Mouse (Mus musculus): Measurements from ENCODE around the gene Idh3a. TPM values are rescaled to one million over a fixed set of nuclear protein-coding genes. Genes with fewer than 3 reads are reported as not detected.
A peak's percentile ranks its signal among the peaks of the same experiment; 100 is the strongest.

Idh3a gene
- polyA plus RNA-seq, 1 experiment from 2014 or later: 123 TPM

DNA sequence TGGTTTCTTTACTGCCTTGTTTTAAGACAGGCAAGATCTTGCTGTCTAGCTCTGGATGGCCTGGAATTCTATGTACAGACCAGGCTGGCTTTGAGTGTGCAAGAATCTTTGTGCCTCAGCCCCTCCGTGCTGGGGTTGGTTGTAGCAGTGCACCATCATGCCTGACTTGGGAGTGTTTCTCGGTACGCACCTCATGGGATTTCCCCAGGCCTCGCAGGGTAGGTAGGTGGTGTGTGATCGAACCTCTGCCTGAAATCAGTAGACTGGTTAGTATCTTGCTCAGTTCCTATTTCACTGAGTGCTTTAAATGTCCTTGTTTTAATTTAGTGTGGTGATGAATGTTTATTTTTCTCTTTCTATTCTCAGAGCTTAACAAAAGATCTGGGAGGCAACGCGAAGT is 16.8 kb downstream of the Idh3a start:
- H3K27me3 ChIP-seq (ENCODE audit: control insufficient read depth, insufficient read depth, low read length): no peaks in the 10 kb centered on the region
- no peak overlapping the region for H3K4me2 ChIP-seq (ENCODE audit: low read depth, low read length, severe bottlenecking)
- DNase-seq (ENCODE audit: low spot score): no peak
- WGBS: 63% methylated on average over 7 of the region's 7 CpGs
- H3K36me3 ChIP-seq (ENCODE audit: control insufficient read depth, insufficient read depth, low read length): no peaks in the 10 kb centered on the region; the same call in 1 of the 2 replicates
- H3K4me3 ChIP-seq (ENCODE audit: low read depth, low read length): no peak overlapping the region
- H3K9ac ChIP-seq (ENCODE audit: low read length): no peak overlapping the region
- H3K27ac ChIP-seq (ENCODE audit: low read depth, low read length): no peak overlapping the region
- ATAC-seq (replicated peaks; ENCODE audit: low FRiP score): no peak
- H3K9me3 ChIP-seq (ENCODE audit: control insufficient read depth, low read length): no peaks in the 10 kb centered on the region
- no peaks in the 10 kb centered on the region for H3K4me1 ChIP-seq (replicated peaks; ENCODE audit: control insufficient read depth, insufficient read depth, low read length)

DNA sequence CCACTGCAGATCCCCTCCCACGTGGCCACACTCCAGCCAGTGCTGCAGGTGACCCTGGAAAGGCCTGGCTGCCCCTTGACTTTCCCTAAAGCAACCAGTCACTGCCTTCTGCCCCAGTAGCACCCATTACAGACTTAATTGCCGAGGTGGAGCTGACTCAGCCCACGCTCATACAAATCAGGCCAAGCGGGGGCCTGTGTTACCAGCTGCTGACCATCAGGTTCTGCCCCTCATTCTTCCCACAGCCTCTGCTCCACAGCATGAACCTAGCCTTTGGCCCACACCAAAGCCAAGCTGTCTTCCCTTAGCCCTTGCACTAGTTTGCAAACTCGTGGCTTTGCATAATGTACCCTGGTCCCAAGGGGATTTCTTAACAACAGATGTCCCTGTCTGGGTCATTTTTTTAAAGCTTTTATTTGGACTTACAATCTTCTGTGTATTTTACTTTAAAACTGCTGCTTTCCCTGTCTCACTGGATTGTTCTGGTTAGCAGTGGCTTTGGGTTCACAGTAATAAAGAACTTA is 18.1 kb downstream of the Idh3a start:
- Histone ChIP-seq H3K4me3 (ENCODE audit: low read depth, low read length) (no peak overlapping the region), H3K27ac (ENCODE audit: low read depth, low read length) (no peak overlapping the region), H3K36me3 (ENCODE audit: control insufficient read depth, insufficient read depth, low read length) (no peaks in the 10 kb centered on the region; the same call in 1 of the 2 replicates), H3K4me1 (replicated peaks; ENCODE audit: control insufficient read depth, insufficient read depth, low read length) (no peaks in the 10 kb centered on the region), H3K4me2 (ENCODE audit: low read depth, low read length, severe bottlenecking) (no peak overlapping the region), H3K9me3 (ENCODE audit: control insufficient read depth, low read length) (no peaks in the 10 kb centered on the region), H3K9ac (ENCODE audit: low read length) (no peak overlapping the region), H3K27me3 (ENCODE audit: control insufficient read depth, insufficient read depth, low read length) (no peaks in the 10 kb centered on the region)
- WGBS: 88% methylated on average over 5 of the region's 5 CpGs
- ATAC-seq (replicated peaks; ENCODE audit: low FRiP score) (no peak), DNase-seq (ENCODE audit: low spot score) (no peak)

DNA sequence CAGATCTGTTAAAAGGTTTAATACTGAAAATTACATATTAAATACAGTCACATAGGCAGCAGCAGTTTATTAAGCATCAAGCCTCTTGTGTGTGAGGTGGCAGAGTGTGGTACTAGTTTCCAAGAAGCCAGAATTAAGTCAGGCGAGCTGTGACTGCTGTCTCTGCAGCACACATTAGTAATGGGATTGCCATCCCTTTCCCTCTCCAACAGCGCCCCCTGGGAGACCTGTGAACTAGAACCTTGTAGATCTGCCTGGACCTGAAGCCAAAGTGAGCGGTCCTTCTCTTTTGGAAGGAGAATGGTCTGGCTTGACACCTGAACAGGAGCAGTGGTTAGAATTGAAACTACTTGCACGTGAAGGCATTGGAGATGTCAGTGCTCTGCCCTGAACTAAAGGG is 18.8 kb downstream of the Idh3a start:
- H3K9ac ChIP-seq (ENCODE audit: low read length): no peak overlapping the region
- no peak overlapping the region for H3K4me2 ChIP-seq (ENCODE audit: low read depth, low read length, severe bottlenecking)
- 60% methylated on average over 4 of the region's 4 CpGs for WGBS
- no peaks in the 10 kb centered on the region; the same call in 1 of the 2 replicates for H3K36me3 ChIP-seq (ENCODE audit: control insufficient read depth, insufficient read depth, low read length)
- no peaks in the 10 kb centered on the region for H3K4me1 ChIP-seq (replicated peaks; ENCODE audit: control insufficient read depth, insufficient read depth, low read length)
- peak; percentile 69 for DNase-seq (ENCODE audit: low spot score)
- H3K4me3 ChIP-seq (ENCODE audit: low read depth, low read length): no peak overlapping the region
- ATAC-seq (replicated peaks; ENCODE audit: low FRiP score): no peak
- H3K9me3 ChIP-seq (ENCODE audit: control insufficient read depth, low read length): no peaks in the 10 kb centered on the region
- H3K27ac ChIP-seq (ENCODE audit: low read depth, low read length): no peak overlapping the region
- no peaks in the 10 kb centered on the region for H3K27me3 ChIP-seq (ENCODE audit: control insufficient read depth, insufficient read depth, low read length)

DNA sequence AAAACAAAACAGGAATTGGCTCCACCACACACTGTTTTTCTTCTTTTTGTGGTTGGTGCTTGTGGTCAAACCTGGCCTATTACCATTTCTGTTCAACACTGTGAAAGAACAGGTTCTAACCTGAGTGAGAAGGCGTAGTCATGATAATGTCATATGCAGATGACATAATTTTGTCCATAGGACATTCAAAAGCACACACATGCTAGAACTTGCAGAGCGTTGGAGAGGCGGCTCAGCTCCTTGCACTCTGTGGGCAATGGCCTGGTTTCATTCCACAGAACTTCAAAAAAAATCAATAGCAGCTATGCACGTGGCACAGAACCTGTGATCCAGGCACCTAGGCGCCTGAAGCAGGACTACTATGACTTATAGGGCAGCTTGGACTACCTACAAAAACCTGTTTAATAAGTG is 26.7 kb downstream of the Idh3a start:
- 76% methylated on average over 5 of the region's 5 CpGs for WGBS
- Histone ChIP-seq H3K4me2 (ENCODE audit: low read depth, low read length, severe bottlenecking) (no peak overlapping the region), H3K9me3 (ENCODE audit: control insufficient read depth, low read length) (no peaks in the 10 kb centered on the region), H3K4me1 (replicated peaks; ENCODE audit: control insufficient read depth, insufficient read depth, low read length) (no peaks in the 10 kb centered on the region), H3K36me3 (ENCODE audit: control insufficient read depth, insufficient read depth, low read length) (no peaks in the 10 kb centered on the region), H3K27ac (ENCODE audit: low read depth, low read length) (no peak overlapping the region), H3K4me3 (ENCODE audit: low read depth, low read length) (no peak overlapping the region), H3K9ac (ENCODE audit: low read length) (no peak overlapping the region), H3K27me3 (ENCODE audit: control insufficient read depth, insufficient read depth, low read length) (no peaks in the 10 kb centered on the region)
- DNase-seq (ENCODE audit: low spot score) (no peak), ATAC-seq (replicated peaks; ENCODE audit: low FRiP score) (no peak)

DNA sequence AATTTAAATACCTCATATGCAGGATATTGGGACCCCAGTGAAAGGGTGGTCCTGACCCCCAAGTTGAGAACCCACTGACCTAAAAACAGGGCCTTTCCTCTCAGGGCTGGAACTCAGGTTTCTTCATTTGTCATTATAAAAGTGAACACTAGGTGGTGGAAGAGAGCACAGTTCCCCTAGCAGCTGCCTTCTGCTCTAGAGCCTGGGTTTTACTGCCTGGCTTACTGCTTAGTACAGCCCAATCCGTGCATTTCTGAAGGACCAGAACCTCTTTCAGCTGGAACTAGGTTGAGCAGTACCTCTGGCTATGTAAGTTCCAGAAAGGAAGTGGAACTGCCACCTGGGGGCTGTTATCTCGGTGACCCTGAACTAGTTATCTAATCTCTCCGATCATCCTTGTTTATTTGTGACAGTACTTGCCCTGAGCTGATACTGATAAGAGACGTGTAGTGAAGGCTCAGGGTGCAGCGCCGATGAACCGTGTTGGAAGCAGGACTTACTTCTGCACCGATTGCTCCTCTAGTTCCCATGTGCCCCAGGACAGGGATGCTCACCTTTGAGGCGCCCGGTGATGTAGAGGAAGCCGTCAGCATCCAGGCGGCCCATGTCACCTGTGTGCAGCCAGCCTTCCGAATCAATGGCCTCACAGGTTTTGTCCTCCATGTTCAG is 28.2 kb downstream of the Idh3a start:
- no peaks in the 10 kb centered on the region for H3K4me1 ChIP-seq (replicated peaks; ENCODE audit: control insufficient read depth, insufficient read depth, low read length)
- DNase-seq (ENCODE audit: low spot score): no peak
- H3K9ac ChIP-seq (ENCODE audit: low read length): no peak overlapping the region
- H3K27ac ChIP-seq (ENCODE audit: low read depth, low read length): no peak overlapping the region
- no peak overlapping the region for H3K4me3 ChIP-seq (ENCODE audit: low read depth, low read length)
- H3K27me3 ChIP-seq (ENCODE audit: control insufficient read depth, insufficient read depth, low read length): no peaks in the 10 kb centered on the region
- ATAC-seq (replicated peaks; ENCODE audit: low FRiP score): no peak
- no peaks in the 10 kb centered on the region for H3K9me3 ChIP-seq (ENCODE audit: control insufficient read depth, low read length)
- 75% methylated on average over 13 of the region's 13 CpGs for WGBS
- no peak overlapping the region for H3K4me2 ChIP-seq (ENCODE audit: low read depth, low read length, severe bottlenecking)
- H3K36me3 ChIP-seq (ENCODE audit: control insufficient read depth, insufficient read depth, low read length): no peaks in the 10 kb centered on the region

DNA sequence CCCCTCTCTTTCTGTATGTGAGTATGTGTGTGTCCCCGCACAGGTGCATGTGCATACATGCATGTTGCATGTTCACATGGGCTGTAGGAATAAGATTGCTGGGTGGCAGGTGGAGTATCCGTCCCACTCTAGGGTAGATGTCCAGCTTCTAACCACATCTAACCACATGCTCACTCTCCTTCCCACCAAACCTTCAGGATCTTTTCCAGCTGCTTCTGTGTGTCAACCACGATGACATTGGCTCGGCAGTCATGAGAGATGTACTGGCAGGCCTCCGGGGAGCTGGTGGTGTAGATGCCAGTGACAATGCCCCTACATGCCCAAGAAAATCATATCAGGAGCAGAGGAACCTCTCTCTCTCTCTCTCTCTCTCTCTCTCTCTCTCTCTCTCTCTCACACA is 41.1 kb downstream of the Idh3a start:
- DNase-seq (ENCODE audit: low spot score): no peak
- WGBS: 94% methylated on average over 5 of the region's 5 CpGs
- H3K4me2 ChIP-seq (ENCODE audit: low read depth, low read length, severe bottlenecking): no peak overlapping the region
- no peak overlapping the region for H3K4me3 ChIP-seq (ENCODE audit: low read depth, low read length)
- no peaks in the 10 kb centered on the region for H3K4me1 ChIP-seq (replicated peaks; ENCODE audit: control insufficient read depth, insufficient read depth, low read length)
- H3K9me3 ChIP-seq (ENCODE audit: control insufficient read depth, low read length): no peaks in the 10 kb centered on the region
- H3K27ac ChIP-seq (ENCODE audit: low read depth, low read length): no peak overlapping the region
- no peak overlapping the region for H3K9ac ChIP-seq (ENCODE audit: low read length)
- H3K27me3 ChIP-seq (ENCODE audit: control insufficient read depth, insufficient read depth, low read length): no peaks in the 10 kb centered on the region
- no peaks in the 10 kb centered on the region for H3K36me3 ChIP-seq (ENCODE audit: control insufficient read depth, insufficient read depth, low read length)
- ATAC-seq (replicated peaks; ENCODE audit: low FRiP score): no peak

DNA sequence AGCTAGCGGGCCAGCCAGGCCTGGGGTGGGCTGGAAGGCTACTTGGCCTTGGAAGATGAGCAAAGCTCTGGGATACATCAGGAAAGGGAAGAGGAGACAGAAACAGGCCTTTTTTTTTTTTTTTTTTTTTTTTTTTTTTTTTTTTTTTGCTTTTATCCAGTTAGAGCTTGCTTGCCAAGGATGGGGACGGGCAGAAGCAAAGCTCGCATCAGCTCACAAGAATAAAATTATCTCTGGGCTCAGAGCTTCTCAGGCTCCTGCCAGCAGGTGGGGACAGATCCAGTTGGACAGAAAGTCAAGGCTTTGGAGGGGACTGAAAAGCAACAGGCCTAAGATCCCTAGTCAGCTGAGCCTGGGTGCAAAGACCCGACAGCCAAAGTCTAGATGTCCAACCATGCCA is 42.6 kb downstream of the Idh3a start:
- Histone ChIP-seq H3K27ac (ENCODE audit: low read depth, low read length) (no peak overlapping the region), H3K4me2 (ENCODE audit: low read depth, low read length, severe bottlenecking) (no peak overlapping the region), H3K4me1 (replicated peaks; ENCODE audit: control insufficient read depth, insufficient read depth, low read length) (no peaks in the 10 kb centered on the region), H3K9ac (ENCODE audit: low read length) (no peak overlapping the region), H3K36me3 (ENCODE audit: control insufficient read depth, insufficient read depth, low read length) (no peaks in the 10 kb centered on the region), H3K4me3 (ENCODE audit: low read depth, low read length) (no peak overlapping the region), H3K9me3 (ENCODE audit: control insufficient read depth, low read length) (no peaks in the 10 kb centered on the region), H3K27me3 (ENCODE audit: control insufficient read depth, insufficient read depth, low read length) (no peaks in the 10 kb centered on the region)
- ATAC-seq (replicated peaks; ENCODE audit: low FRiP score) (no peak), DNase-seq (ENCODE audit: low spot score) (no peak)
- WGBS: 87% methylated on average over 4 of the region's 4 CpGs

DNA sequence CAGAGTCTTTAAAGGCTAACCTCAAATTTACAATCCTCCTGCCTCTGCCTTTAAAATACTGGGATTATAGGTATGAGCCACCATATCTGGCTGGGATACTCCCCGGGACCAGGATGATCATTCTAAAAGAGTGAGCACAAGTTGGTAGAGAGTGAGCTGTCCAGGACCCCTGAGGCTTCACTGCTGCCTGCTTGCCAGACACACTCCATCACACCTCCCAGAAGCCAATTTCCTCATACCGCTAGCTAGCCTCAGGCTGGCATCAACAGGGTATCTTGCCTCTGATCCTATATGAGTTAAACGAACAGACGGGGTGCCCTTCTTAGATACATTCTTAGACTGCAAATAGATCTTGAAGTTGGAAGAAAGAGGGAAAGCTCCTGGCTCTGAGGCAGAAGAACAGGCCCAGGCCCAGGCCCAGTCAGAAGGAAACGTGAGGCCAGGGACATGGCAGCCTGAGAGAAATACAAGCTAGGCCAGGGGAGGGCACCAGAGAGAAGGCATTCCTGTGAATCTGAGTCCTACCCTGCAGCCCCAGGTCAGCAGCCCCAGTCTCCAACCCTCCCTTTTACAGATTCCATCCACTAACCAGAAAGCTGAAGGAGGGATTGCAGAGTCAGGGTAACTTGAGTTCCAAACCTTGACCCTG is 43.6 kb downstream of the Idh3a start:
- DNase-seq (ENCODE audit: low spot score) (no peak), ATAC-seq (replicated peaks; ENCODE audit: low FRiP score) (no peak)
- WGBS: 75% methylated on average over 5 of the region's 5 CpGs
- Histone ChIP-seq H3K4me1 (replicated peaks; ENCODE audit: control insufficient read depth, insufficient read depth, low read length) (no peaks in the 10 kb centered on the region), H3K9me3 (ENCODE audit: control insufficient read depth, low read length) (no peaks in the 10 kb centered on the region), H3K27ac (ENCODE audit: low read depth, low read length) (no peak overlapping the region), H3K9ac (ENCODE audit: low read length) (no peak overlapping the region), H3K4me3 (ENCODE audit: low read depth, low read length) (no peak overlapping the region), H3K36me3 (ENCODE audit: control insufficient read depth, insufficient read depth, low read length) (no peaks in the 10 kb centered on the region), H3K27me3 (ENCODE audit: control insufficient read depth, insufficient read depth, low read length) (no peaks in the 10 kb centered on the region), H3K4me2 (ENCODE audit: low read depth, low read length, severe bottlenecking) (no peak overlapping the region)

DNA sequence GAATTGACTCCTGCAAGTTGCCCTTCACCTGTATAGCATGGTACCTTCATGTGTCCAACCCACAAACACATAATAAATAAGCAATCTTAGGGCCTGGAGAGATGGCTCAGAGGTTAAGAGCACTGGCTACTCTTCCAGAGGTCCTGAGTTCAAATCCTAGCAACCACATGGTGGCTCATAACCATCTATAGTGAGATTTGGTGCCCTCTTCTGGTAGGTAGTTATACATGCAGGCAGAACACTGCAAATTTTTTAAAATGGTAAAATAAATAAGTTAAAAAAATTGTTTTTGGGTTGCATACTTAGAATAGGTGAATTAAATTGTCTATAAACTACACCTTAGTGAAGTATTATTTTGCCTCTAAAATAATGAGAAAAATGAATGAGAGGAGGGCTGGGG is 44.8 kb downstream of the Idh3a start:
- no peaks in the 10 kb centered on the region for H3K27me3 ChIP-seq (ENCODE audit: control insufficient read depth, insufficient read depth, low read length)

More for the DNA sequence above, 44.8 kb downstream of the Idh3a start:
- H3K36me3 ChIP-seq (ENCODE audit: control insufficient read depth, insufficient read depth, low read length): no peaks in the 10 kb centered on the region
- no peak overlapping the region for H3K4me2 ChIP-seq (ENCODE audit: low read depth, low read length, severe bottlenecking)
- no peaks in the 10 kb centered on the region for H3K9me3 ChIP-seq (ENCODE audit: control insufficient read depth, low read length)
- ATAC-seq (replicated peaks; ENCODE audit: low FRiP score) (no peak), DNase-seq (ENCODE audit: low spot score) (no peak)
- H3K4me3 ChIP-seq (ENCODE audit: low read depth, low read length): no peak overlapping the region
- no peak overlapping the region for H3K27ac ChIP-seq (ENCODE audit: low read depth, low read length)
- H3K4me1 ChIP-seq (replicated peaks; ENCODE audit: control insufficient read depth, insufficient read depth, low read length): no peaks in the 10 kb centered on the region
- H3K9ac ChIP-seq (ENCODE audit: low read length): no peak overlapping the region

All from forebrain, embryonic 11.5 days (tissue).